Mouse (Mus musculus) megakaryocyte, embryonic 14.5 days (primary cell): ENCODE results near the gene 4933434E20Rik.

Source experiments
- FLI1 ChIP-seq: IDR thresholded peaks from 2 replicates; pipeline ENCODE4 v1.6.1; 2012; ENCODE audit warnings: low read length, inconsistent platforms, mixed read lengths
- GATA1 ChIP-seq: IDR thresholded peaks from 3 replicates; pipeline ENCODE4 v1.6.1; 2012; ENCODE audit warnings: mixed read lengths, low read length, inconsistent platforms, borderline replicate concordance

GRCm38 (mm10) chr3:90097928-90098327, 46.5 kb downstream of the 4933434E20Rik start:
- TF ChIP-seq FLI1 (no peak), GATA1 (no peak)
